Mouse (Mus musculus): ENCODE data around the gene Rptor. TPM values are rescaled to one million over a fixed set of nuclear protein-coding genes. Genes with fewer than 3 reads are reported as not detected.

Rptor gene
- total and polyA plus RNA-seq, 2 experiments from 2014 or later = 8.5 to 64.8 TPM

GRCm38 (mm10) chr11:119796406-119796805 lies 193.7 kb downstream of the Rptor start:
- Histone ChIP-seq H3K27me3 (ENCODE audit: insufficient read depth, low read length) (no peaks in the 10 kb centered on the region), H3K4me2 (ENCODE audit: low read depth, low read length, poor library complexity, severe bottlenecking) (no peak overlapping the region), H3K4me3 (ENCODE audit: low read depth, low read length) (no peak overlapping the region), H3K9me3 (ENCODE audit: low read length) (no peaks in the 10 kb centered on the region), H3K36me3 (ENCODE audit: insufficient read depth, low read length) (no peaks in the 10 kb centered on the region), H3K9ac (replicated peaks; ENCODE audit: low read length, poor library complexity, severe bottlenecking) (no peak overlapping the region), H3K27ac (ENCODE audit: low read depth, low read length) (no peak overlapping the region), H3K4me1 (ENCODE audit: insufficient read depth, low read length) (peaks cover 9% of the 10 kb centered on the region; the same call in 1 of the 2 replicates)
- TF ChIP-seq CTCF (IDR thresholded peaks at IDR 0.05) = no peak
- no peak for ATAC-seq (ENCODE audit: low FRiP score)
- 63% methylated on average over 7 of the region's 7 CpGs for WGBS
- no peak for DNase-seq (ENCODE audit: low spot score)

- no peak overlapping the region for H3K4me2 ChIP-seq (ENCODE audit: low read depth, low read length, poor library complexity, severe bottlenecking)
- H3K9ac ChIP-seq (replicated peaks; ENCODE audit: low read length, poor library complexity, severe bottlenecking) = no peak overlapping the region
- H3K27ac ChIP-seq (ENCODE audit: low read depth, low read length) = no peak overlapping the region
- H3K36me3 ChIP-seq (ENCODE audit: insufficient read depth, low read length) = no peaks in the 10 kb centered on the region
- no peak for TF ChIP-seq CTCF (IDR thresholded peaks at IDR 0.05)
- H3K9me3 ChIP-seq (ENCODE audit: low read length) = no peaks in the 10 kb centered on the region
- peaks cover 9% of the 10 kb centered on the region; the same call in 1 of the 2 replicates for H3K4me1 ChIP-seq (ENCODE audit: insufficient read depth, low read length)
- H3K27me3 ChIP-seq (ENCODE audit: insufficient read depth, low read length) = no peaks in the 10 kb centered on the region
- no peak overlapping the region for H3K4me3 ChIP-seq (ENCODE audit: low read depth, low read length)
- DNase-seq (ENCODE audit: low spot score) = no peak
- no peak for ATAC-seq (ENCODE audit: low FRiP score)
- 95% methylated on average over 7 of the region's 7 CpGs for WGBS
These were observed 194.1 kb downstream of the Rptor start for GRCm38 (mm10) chr11:119796846-119797245.

- H3K36me3 ChIP-seq (ENCODE audit: insufficient read depth, low read length) = no peaks in the 10 kb centered on the region; the same call in 1 of the 2 replicates
- WGBS = 82% methylated on average over 2 of the region's 2 CpGs
- DNase-seq (ENCODE audit: low spot score) (no peak), ATAC-seq (ENCODE audit: low FRiP score) (no peak)
- peaks cover 9% of the 10 kb centered on the region; the same call in 1 of the 2 replicates for H3K4me1 ChIP-seq (ENCODE audit: insufficient read depth, low read length)
- no peaks in the 10 kb centered on the region for H3K27me3 ChIP-seq (ENCODE audit: insufficient read depth, low read length)
- no peak overlapping the region for H3K4me3 ChIP-seq (ENCODE audit: low read depth, low read length)
- H3K4me2 ChIP-seq (ENCODE audit: low read depth, low read length, poor library complexity, severe bottlenecking) = no peak overlapping the region
- H3K27ac ChIP-seq (ENCODE audit: low read depth, low read length) = no peak overlapping the region
- H3K9me3 ChIP-seq (ENCODE audit: low read length) = no peaks in the 10 kb centered on the region
- TF ChIP-seq CTCF (IDR thresholded peaks at IDR 0.05) = no peak
- no peak overlapping the region for H3K9ac ChIP-seq (replicated peaks; ENCODE audit: low read length, poor library complexity, severe bottlenecking)
These were observed 196.8 kb downstream of the Rptor start for GRCm38 (mm10) chr11:119799536-119799935.

GRCm38 (mm10) chr11:119801855-119802254 lies 199.2 kb downstream of the Rptor start:
- WGBS = 93% methylated on average over 1 of the region's 1 CpGs
- no peak for DNase-seq (ENCODE audit: low spot score)

GRCm38 (mm10) chr11:119802947-119803346 lies 200.2 kb downstream of the Rptor start:
- DNase-seq (ENCODE audit: low spot score) = no peak
- Histone ChIP-seq H3K9me3 (ENCODE audit: low read length) (no peaks in the 10 kb centered on the region), H3K4me1 (ENCODE audit: insufficient read depth, low read length) (peaks cover 4% of the 10 kb centered on the region; the same call in 1 of the 2 replicates), H3K4me3 (ENCODE audit: low read depth, low read length) (no peak overlapping the region), H3K9ac (replicated peaks; ENCODE audit: low read length, poor library complexity, severe bottlenecking) (no peak overlapping the region), H3K27ac (ENCODE audit: low read depth, low read length) (no peak overlapping the region), H3K4me2 (ENCODE audit: low read depth, low read length, poor library complexity, severe bottlenecking) (no peak overlapping the region), H3K27me3 (ENCODE audit: insufficient read depth, low read length) (no peaks in the 10 kb centered on the region), H3K36me3 (ENCODE audit: insufficient read depth, low read length) (no peaks in the 10 kb centered on the region; the same call in 1 of the 2 replicates)
- ATAC-seq (ENCODE audit: low FRiP score) = no peak
- TF ChIP-seq CTCF (IDR thresholded peaks at IDR 0.05) = no peak
- 43% methylated on average over 7 of the region's 7 CpGs for WGBS

More at GRCm38 (mm10) chr11:119801855-119802254, 199.2 kb downstream of the Rptor start:
- Histone ChIP-seq H3K27ac (ENCODE audit: low read depth, low read length) (no peak overlapping the region), H3K27me3 (ENCODE audit: insufficient read depth, low read length) (no peaks in the 10 kb centered on the region), H3K4me2 (ENCODE audit: low read depth, low read length, poor library complexity, severe bottlenecking) (no peak overlapping the region), H3K36me3 (ENCODE audit: insufficient read depth, low read length) (no peaks in the 10 kb centered on the region; the same call in 1 of the 2 replicates), H3K9me3 (ENCODE audit: low read length) (no peaks in the 10 kb centered on the region), H3K4me1 (ENCODE audit: insufficient read depth, low read length) (no peaks in the 10 kb centered on the region), H3K9ac (replicated peaks; ENCODE audit: low read length, poor library complexity, severe bottlenecking) (no peak overlapping the region), H3K4me3 (ENCODE audit: low read depth, low read length) (no peak overlapping the region)
- no peak for TF ChIP-seq CTCF (IDR thresholded peaks at IDR 0.05)
- ATAC-seq (ENCODE audit: low FRiP score) = no peak

GRCm38 (mm10) chr11:119804392-119804791 lies 201.7 kb downstream of the Rptor start:
- no peaks in the 10 kb centered on the region for H3K27me3 ChIP-seq (ENCODE audit: insufficient read depth, low read length)
- ATAC-seq (ENCODE audit: low FRiP score) = no peak
- no peak overlapping the region for H3K27ac ChIP-seq (ENCODE audit: low read depth, low read length)

More at GRCm38 (mm10) chr11:119804392-119804791, 201.7 kb downstream of the Rptor start:
- no peak overlapping the region for H3K4me3 ChIP-seq (ENCODE audit: low read depth, low read length)
- no peaks in the 10 kb centered on the region for H3K9me3 ChIP-seq (ENCODE audit: low read length)
- no peak overlapping the region for H3K9ac ChIP-seq (replicated peaks; ENCODE audit: low read length, poor library complexity, severe bottlenecking)
- peaks cover 4% of the 10 kb centered on the region; the same call in 1 of the 2 replicates for H3K4me1 ChIP-seq (ENCODE audit: insufficient read depth, low read length)
- H3K4me2 ChIP-seq (ENCODE audit: low read depth, low read length, poor library complexity, severe bottlenecking) = no peak overlapping the region
- 71% methylated on average over 3 of the region's 3 CpGs for WGBS
- DNase-seq (ENCODE audit: low spot score) = no peak
- no peaks in the 10 kb centered on the region; the same call in 1 of the 2 replicates for H3K36me3 ChIP-seq (ENCODE audit: insufficient read depth, low read length)
- no peak for TF ChIP-seq CTCF (IDR thresholded peaks at IDR 0.05)

Data from midbrain, postnatal 0 days (tissue).